Mouse (Mus musculus) liver, embryonic 15.5 days (tissue): ENCODE measurements around the gene Plxdc1. TPM values are rescaled to one million over a fixed set of nuclear protein-coding genes. Genes with fewer than 3 reads are reported as not detected.

Source experiments
- ATAC-seq: fragments of 200-750 bp; cut with Nextera tagmentation; 2 replicates; pipeline ENCODE4 v1.8.0; 2017; ENCODE audit warnings: moderate number of reproducible peaks, mild to moderate bottlenecking, moderate library complexity; ENCODE audit not compliant: insufficient read depth
- H3K27ac ChIP-seq: fragments of 300-500 bp; sonication (generic); replicated peaks from 2 replicates; pipeline ENCODE4 v1.5.1; 2015; ENCODE audit warnings: mild to moderate bottlenecking, inconsistent platforms
- H3K27me3 ChIP-seq: fragments of 300-500 bp; sonication (generic); 2 replicates; pipeline ENCODE4 v1.6.1; 2015; ENCODE audit warnings: mild to moderate bottlenecking, inconsistent platforms
- H3K36me3 ChIP-seq: fragments of 300-500 bp; sonication (generic); replicated peaks from 2 replicates; pipeline ENCODE4 v1.6.1; 2015; ENCODE audit warnings: moderate library complexity, mild to moderate bottlenecking, inconsistent platforms
- H3K4me1 ChIP-seq: fragments of 300-500 bp; sonication (generic); replicated peaks from 2 replicates; pipeline ENCODE4 v1.6.1; 2015; ENCODE audit warnings: inconsistent platforms
- H3K4me2 ChIP-seq: fragments of 300-500 bp; sonication (generic); 2 replicates; pipeline ENCODE4 v1.6.1; 2015; ENCODE audit warnings: moderate library complexity, mild to moderate bottlenecking, inconsistent platforms
- H3K4me3 ChIP-seq: fragments of 300-500 bp; sonication (generic); replicated peaks from 2 replicates; pipeline ENCODE4 v1.5.1; 2015; ENCODE audit warnings: mild to moderate bottlenecking, inconsistent platforms
- H3K9ac ChIP-seq: fragments of 300-500 bp; sonication (generic); 2 replicates; pipeline ENCODE4 v1.6.1; 2015; ENCODE audit warnings: moderate library complexity, mild to moderate bottlenecking, inconsistent platforms
- H3K9me3 ChIP-seq: fragments of 300-500 bp; sonication (generic); replicated peaks from 2 replicates; pipeline ENCODE4 v1.6.1; 2016; ENCODE audit warnings: inconsistent platforms
- WGBS: fragments of 180-500 bp; shearing (Covaris S2); methylation state at CpG from one replicate; pipeline ENCODE4 v1.1.7; 2015; ENCODE audit warnings: mixed read lengths; ENCODE audit not compliant: insufficient replicate concordance; 5-methylcytosine and 5-hydroxymethylcytosine counted together
- polyA plus RNA-seq: library from polyadenylated mRNA; unstranded; fragments of >200 nt; fragmentation: Nextera tagmentation; extraction: Ambion mirVana; gene quantifications from 2 replicates; pipeline ENCODE4 v1.2.1, GENCODE M21; 2015

Plxdc1 gene
- polyA plus RNA-seq, 1 experiment from 2014 or later = 0.75 TPM

GRCm38 (mm10) chr11:97972434-97972833 lies 13.8 kb downstream of the Plxdc1 start:
- Histone ChIP-seq H3K9me3 (no peaks in the 10 kb centered on the region), H3K4me2 (no peak overlapping the region), H3K27me3 (peaks cover 4% of the 10 kb centered on the region; the same call in 1 of the 2 replicates), H3K36me3 (no peaks in the 10 kb centered on the region), H3K27ac (no peak overlapping the region), H3K4me1 (no peaks in the 10 kb centered on the region; the same call in 1 of the 2 replicates), H3K4me3 (no peak overlapping the region), H3K9ac (no peak overlapping the region)
- whole genome bisulfite sequencing = 53% methylated on average over 2 of the region's 2 CpGs
- no peak for ATAC-seq

GRCm38 (mm10) chr11:97971232-97971631 lies 15.0 kb downstream of the Plxdc1 start:
- no peaks in the 10 kb centered on the region for H3K9me3 ChIP-seq
- WGBS = 21% methylated on average over 7 of the region's 7 CpGs
- no peak overlapping the region for H3K9ac ChIP-seq
- ATAC-seq = no peak
- no peaks in the 10 kb centered on the region for H3K36me3 ChIP-seq
- no peaks in the 10 kb centered on the region; the same call in 1 of the 2 replicates for H3K4me1 ChIP-seq
- peaks cover 14% of the 10 kb centered on the region; the same call in 1 of the 2 replicates for H3K27me3 ChIP-seq
- no peak overlapping the region for H3K27ac ChIP-seq
- H3K4me3 ChIP-seq = no peak overlapping the region
- H3K4me2 ChIP-seq = no peak overlapping the region

GRCm38 (mm10) chr11:97970771-97971170 lies 15.5 kb downstream of the Plxdc1 start:
- no peaks in the 10 kb centered on the region; the same call in 1 of the 2 replicates for H3K4me1 ChIP-seq
- WGBS = 60% methylated on average over 7 of the region's 7 CpGs
- no peaks in the 10 kb centered on the region for H3K9me3 ChIP-seq
- H3K4me3 ChIP-seq = no peak overlapping the region
- H3K27me3 ChIP-seq = peaks cover 14% of the 10 kb centered on the region; the same call in 1 of the 2 replicates
- H3K4me2 ChIP-seq = no peak overlapping the region
- no peak for ATAC-seq
- H3K9ac ChIP-seq = no peak overlapping the region
- no peak overlapping the region for H3K27ac ChIP-seq
- no peaks in the 10 kb centered on the region for H3K36me3 ChIP-seq

GRCm38 (mm10) chr11:97968385-97968784 lies 17.9 kb downstream of the Plxdc1 start:
- no peak overlapping the region for H3K9ac ChIP-seq
- no peak overlapping the region for H3K4me3 ChIP-seq
- H3K4me2 ChIP-seq = no peak overlapping the region
- H3K9me3 ChIP-seq = no peaks in the 10 kb centered on the region
- H3K27me3 ChIP-seq = peaks cover 14% of the 10 kb centered on the region; the same call in 1 of the 2 replicates
- WGBS = 41% methylated on average over 5 of the region's 5 CpGs
- no peak overlapping the region for H3K27ac ChIP-seq
- no peak for ATAC-seq
- no peaks in the 10 kb centered on the region for H3K36me3 ChIP-seq
- H3K4me1 ChIP-seq = no peaks in the 10 kb centered on the region; the same call in 1 of the 2 replicates

- 54% methylated on average over 2 of the region's 2 CpGs for WGBS
- no peak for ATAC-seq
- Histone ChIP-seq H3K27ac (no peak overlapping the region), H3K9ac (no peak overlapping the region), H3K27me3 (peaks cover 14% of the 10 kb centered on the region; the same call in 1 of the 2 replicates), H3K4me1 (no peaks in the 10 kb centered on the region; the same call in 1 of the 2 replicates), H3K4me2 (no peak overlapping the region), H3K9me3 (no peaks in the 10 kb centered on the region), H3K4me3 (no peak overlapping the region), H3K36me3 (no peaks in the 10 kb centered on the region)
Observed at GRCm38 (mm10) chr11:97967114-97967513, 19.1 kb downstream of the Plxdc1 start.

- no peaks in the 10 kb centered on the region for H3K9me3 ChIP-seq
- H3K27ac ChIP-seq = no peak overlapping the region
- H3K27me3 ChIP-seq = no peaks in the 10 kb centered on the region
- no peak overlapping the region for H3K9ac ChIP-seq
- no peaks in the 10 kb centered on the region; the same call in 1 of the 2 replicates for H3K4me1 ChIP-seq
- H3K36me3 ChIP-seq = no peaks in the 10 kb centered on the region
- H3K4me2 ChIP-seq = no peak overlapping the region
- 69% methylated on average over 1 of the region's 1 CpGs for WGBS
- ATAC-seq = no peak
- H3K4me3 ChIP-seq = no peak overlapping the region
Observed at GRCm38 (mm10) chr11:97960907-97961306, 25.3 kb downstream of the Plxdc1 start.

- no peaks in the 10 kb centered on the region for H3K9me3 ChIP-seq
- peaks cover 12% of the 10 kb centered on the region; the same call in 1 of the 2 replicates for H3K4me1 ChIP-seq
- no peak overlapping the region for H3K27ac ChIP-seq
- H3K4me2 ChIP-seq = no peak overlapping the region
- no peak overlapping the region for H3K4me3 ChIP-seq
- H3K9ac ChIP-seq = no peak overlapping the region
- WGBS = 60% methylated on average over 5 of the region's 5 CpGs
- H3K27me3 ChIP-seq = no peaks in the 10 kb centered on the region
- no peaks in the 10 kb centered on the region for H3K36me3 ChIP-seq
- ATAC-seq = no peak
Observed at GRCm38 (mm10) chr11:97959300-97959680, 27.0 kb downstream of the Plxdc1 start.

GRCm38 (mm10) chr11:97958641-97959299 lies 27.5 kb downstream of the Plxdc1 start:
- ATAC-seq = no peak
- H3K4me3 ChIP-seq = no peak overlapping the region
- no peaks in the 10 kb centered on the region for H3K27me3 ChIP-seq
- no peak overlapping the region for H3K9ac ChIP-seq
- no peaks in the 10 kb centered on the region for H3K9me3 ChIP-seq
- peaks cover 17% of the 10 kb centered on the region; the same call in 1 of the 2 replicates for H3K4me1 ChIP-seq
- WGBS = 52% methylated on average over 7 of the region's 7 CpGs
- H3K36me3 ChIP-seq = no peaks in the 10 kb centered on the region
- H3K27ac ChIP-seq = no peak overlapping the region
- H3K4me2 ChIP-seq = no peak overlapping the region

- Histone ChIP-seq H3K9me3 (no peaks in the 10 kb centered on the region), H3K4me2 (no peak overlapping the region), H3K27me3 (no peaks in the 10 kb centered on the region), H3K36me3 (no peaks in the 10 kb centered on the region), H3K4me1 (peaks cover 23% of the 10 kb centered on the region; the same call in 1 of the 2 replicates), H3K4me3 (no peak overlapping the region), H3K9ac (no peak overlapping the region), H3K27ac (no peak overlapping the region)
- no peak for ATAC-seq
- WGBS = 68% methylated on average over 6 of the region's 6 CpGs
Observed at GRCm38 (mm10) chr11:97956905-97957560, 29.2 kb downstream of the Plxdc1 start.

GRCm38 (mm10) chr11:97955915-97956314 lies 30.3 kb downstream of the Plxdc1 start:
- Histone ChIP-seq H3K4me3 (no peak overlapping the region), H3K4me1 (peaks cover 23% of the 10 kb centered on the region; the same call in 1 of the 2 replicates), H3K9ac (no peak overlapping the region), H3K36me3 (no peaks in the 10 kb centered on the region), H3K27ac (no peak overlapping the region), H3K4me2 (no peak overlapping the region), H3K9me3 (no peaks in the 10 kb centered on the region), H3K27me3 (no peaks in the 10 kb centered on the region)
- no peak for ATAC-seq
- WGBS = 50% methylated on average over 4 of the region's 4 CpGs

- H3K4me3 ChIP-seq = no peak overlapping the region
- ATAC-seq = no peak
- H3K9ac ChIP-seq = no peak overlapping the region
- H3K4me2 ChIP-seq = no peak overlapping the region
- H3K27ac ChIP-seq = no peak overlapping the region
- 49% methylated on average over 9 of the region's 9 CpGs for WGBS
- peaks cover 24% of the 10 kb centered on the region for H3K4me1 ChIP-seq
- no peaks in the 10 kb centered on the region for H3K36me3 ChIP-seq
- H3K9me3 ChIP-seq = no peaks in the 10 kb centered on the region
- H3K27me3 ChIP-seq = no peaks in the 10 kb centered on the region
Observed at GRCm38 (mm10) chr11:97955146-97955902, 30.9 kb downstream of the Plxdc1 start.
